Mouse (Mus musculus): Measurements from ENCODE around the gene Cmpk2. TPM values are rescaled to one million over a fixed set of nuclear protein-coding genes. Genes with fewer than 3 reads are reported as not detected.
"Not testable (repeated sequence)": the region's sequence is repeated elsewhere in the genome, so short reads cannot be mapped to it uniquely, and the experiment has no call there.

The Cmpk2 gene
- polyA plus RNA-seq, 1 experiment: 8.3 TPM

DNA sequence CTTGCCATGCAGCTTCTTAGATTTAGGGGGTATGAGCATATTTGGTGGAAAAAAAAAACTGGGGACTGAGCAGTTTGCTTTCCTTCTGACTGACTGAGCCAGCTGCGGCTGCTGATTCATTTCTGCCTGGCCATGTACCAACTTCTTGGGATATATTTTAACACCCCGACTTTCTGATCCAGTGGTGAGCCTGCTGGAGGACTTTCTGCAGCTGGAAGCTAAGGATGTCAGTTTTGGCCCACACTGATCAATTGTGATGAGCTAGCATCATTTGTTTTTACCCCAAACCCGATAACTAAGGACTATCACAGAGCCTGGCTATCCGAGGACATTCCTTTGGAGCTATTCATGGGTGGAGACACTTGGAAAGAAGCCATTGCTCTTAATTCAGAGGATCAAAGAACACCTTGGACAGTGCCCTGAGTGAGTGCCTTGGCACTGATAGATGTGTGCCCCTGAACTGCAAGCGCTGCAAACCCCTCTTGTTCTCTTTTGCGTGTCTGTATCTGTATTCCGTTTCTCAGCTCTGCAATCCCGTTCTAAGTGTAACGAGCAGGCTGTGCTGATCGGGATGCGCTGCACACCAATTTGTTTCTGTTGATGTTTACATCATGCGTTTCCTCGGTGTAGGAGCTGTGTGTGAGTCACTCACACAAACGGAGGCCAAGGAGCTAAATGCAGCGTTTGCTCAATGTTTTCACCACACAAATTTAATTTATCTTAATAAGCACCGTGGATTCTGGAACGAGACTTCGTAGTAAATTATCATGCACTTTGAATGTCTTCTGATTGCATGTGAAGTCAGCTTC lies 9.4 kb downstream of the Cmpk2 start:
- peaks cover 20% of the 10 kb centered on the region for H3K36me3 ChIP-seq (ENCODE audit: control insufficient read depth, insufficient read depth, low read length)
- no peak overlapping the region for H3K4me3 ChIP-seq (ENCODE audit: extremely low read depth, insufficient read depth, insufficient read length)
- DNase-seq (ENCODE audit: low read depth in 1 of 2, low spot score in 2 of 2): no peak
- no peak for TF ChIP-seq POLR2A (IDR thresholded peaks at IDR 0.05; ENCODE audit: low read depth, low read length)
- no peak for TF ChIP-seq CTCF (IDR thresholded peaks at IDR 0.05; ENCODE audit: extremely low read depth, insufficient read depth, insufficient read length, insufficient replicate concordance)
- no peaks in the 10 kb centered on the region for H3K4me1 ChIP-seq (ENCODE audit: control insufficient read depth, insufficient read depth, insufficient read length)
- WGBS: 93% methylated on average over 18 of the region's 18 CpGs
- no peak overlapping the region for H3K27ac ChIP-seq (ENCODE audit: insufficient read depth, low read length)
- H3K27me3 ChIP-seq (ENCODE audit: control insufficient read depth, insufficient read depth, low read length): no peaks in the 10 kb centered on the region

DNA sequence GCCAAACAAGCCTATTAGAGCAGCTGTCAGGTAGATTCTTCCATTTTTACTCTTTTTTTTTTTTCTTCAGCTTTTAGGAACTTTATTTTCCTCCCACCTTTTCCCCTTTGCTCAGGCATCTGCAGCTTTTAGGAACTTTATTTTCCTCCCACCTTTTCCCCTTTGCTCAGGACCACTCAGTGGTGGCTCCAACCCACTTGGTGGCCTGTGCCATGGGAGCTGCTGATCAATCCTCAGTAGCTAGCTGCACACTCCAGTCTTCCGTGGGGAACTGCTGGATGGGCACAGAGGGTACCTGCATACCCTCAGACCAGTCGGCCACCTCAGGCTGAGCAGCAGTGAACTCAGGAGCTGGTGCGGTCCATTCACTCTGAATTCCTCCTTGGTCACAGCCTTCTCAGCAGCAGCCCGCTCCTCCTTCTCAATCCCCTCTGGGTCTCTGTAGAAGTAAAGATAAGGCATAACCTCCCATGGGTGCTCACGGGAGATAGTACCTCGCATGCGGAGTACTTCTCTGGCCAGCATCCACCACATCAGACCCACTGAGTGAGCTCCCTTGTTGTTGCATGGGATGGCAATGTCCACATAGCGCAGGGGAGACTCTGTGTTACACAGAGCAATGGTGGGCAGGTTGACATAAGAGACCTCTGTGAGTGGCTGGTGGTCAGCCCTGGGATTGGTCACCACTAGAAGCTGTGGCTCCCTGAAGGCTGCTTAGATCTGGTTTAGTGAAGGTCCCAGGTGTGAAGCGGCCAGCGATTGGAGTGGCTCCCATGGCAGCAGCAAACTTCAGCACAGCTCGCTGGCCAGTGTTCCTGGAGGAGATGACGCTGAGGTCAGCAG lies 17.0 kb downstream of the Cmpk2 start:
- not testable (repeated sequence) for DNase-seq (ENCODE audit: low read depth in 1 of 2, low spot score in 2 of 2); H3K27ac ChIP-seq (ENCODE audit: insufficient read depth, low read length); H3K4me1 ChIP-seq (ENCODE audit: control insufficient read depth, insufficient read depth, insufficient read length); H3K4me3 ChIP-seq (ENCODE audit: extremely low read depth, insufficient read depth, insufficient read length); H3K36me3 ChIP-seq (ENCODE audit: control insufficient read depth, insufficient read depth, low read length); H3K27me3 ChIP-seq (ENCODE audit: control insufficient read depth, insufficient read depth, low read length)
- WGBS: 92% methylated on average over 12 of the region's 12 CpGs

DNA sequence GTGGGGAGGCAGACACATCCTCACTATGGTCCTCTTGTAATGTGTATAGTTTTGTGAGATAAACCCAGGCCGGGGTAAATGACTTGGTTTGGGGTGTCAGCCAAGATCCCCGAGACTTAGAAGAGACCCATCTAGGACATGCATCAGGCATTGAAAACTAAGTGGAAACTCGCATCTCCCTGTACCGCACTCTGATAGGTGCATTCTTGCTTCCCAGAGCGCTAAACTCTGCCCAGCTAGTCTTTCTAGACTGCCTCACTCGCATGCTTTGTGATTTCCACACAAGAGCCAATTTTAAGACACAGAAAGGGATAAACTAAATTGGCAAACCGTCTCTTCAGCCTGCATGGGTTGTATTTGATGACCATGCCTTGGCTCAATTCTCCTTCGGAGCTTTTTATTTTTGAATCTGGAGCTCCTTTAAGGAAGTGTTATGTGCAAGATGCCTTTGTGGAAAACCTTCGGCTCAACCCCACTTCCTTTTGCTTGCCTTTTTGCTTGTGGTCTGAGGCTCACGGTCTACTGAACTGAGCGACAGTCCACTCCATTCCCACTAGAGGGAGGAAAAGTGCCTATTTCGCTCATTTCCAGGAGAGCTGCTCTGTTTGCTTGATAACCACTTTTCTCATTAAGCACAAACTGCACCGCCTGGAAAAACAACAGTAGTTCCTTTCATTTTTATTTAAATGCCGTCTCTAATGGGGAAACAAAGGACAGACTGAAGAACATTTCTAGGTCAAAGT lies 19.0 kb downstream of the Cmpk2 start:
- H3K4me3 ChIP-seq (ENCODE audit: extremely low read depth, insufficient read depth, insufficient read length): no peak overlapping the region

DNA sequence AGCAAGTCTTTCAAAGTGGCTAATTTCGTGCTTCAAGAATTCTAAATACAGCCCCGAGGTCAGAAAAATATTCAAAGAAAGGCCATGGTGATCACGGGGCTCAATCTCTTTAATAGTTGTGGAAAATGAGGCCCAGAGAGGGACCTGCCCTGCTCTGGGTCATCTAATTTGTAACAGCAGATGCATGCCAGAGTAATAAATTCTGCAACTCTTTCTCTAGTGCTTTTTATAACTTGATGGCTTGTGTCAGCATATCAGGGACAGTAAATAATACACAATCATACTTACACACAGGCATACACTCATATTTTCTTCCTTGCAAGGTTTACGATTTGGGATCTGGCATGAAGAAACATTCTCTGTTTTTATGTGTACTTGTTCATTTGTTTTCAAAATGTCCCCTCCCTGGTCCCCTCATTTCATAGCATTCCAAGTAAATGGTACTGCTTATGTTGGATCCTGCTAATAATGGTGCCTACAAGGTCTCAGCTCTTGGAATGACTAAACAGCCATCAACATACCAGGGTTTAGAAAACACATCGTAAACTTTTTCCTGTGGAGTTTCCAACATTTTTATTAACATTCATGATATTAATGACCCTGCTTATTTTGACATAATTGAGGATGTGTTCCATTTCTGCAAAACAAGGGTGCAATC lies 19.7 kb downstream of the Cmpk2 start:
- no peak for DNase-seq (ENCODE audit: low read depth in 1 of 2, low spot score in 2 of 2)
- peaks cover 2% of the 10 kb centered on the region; the same call in 1 of the 2 replicates for H3K4me1 ChIP-seq (ENCODE audit: control insufficient read depth, insufficient read depth, insufficient read length)

More for the DNA sequence above, 19.0 kb downstream of the Cmpk2 start:
- no peak for DNase-seq (ENCODE audit: low read depth in 1 of 2, low spot score in 2 of 2)
- H3K27me3 ChIP-seq (ENCODE audit: control insufficient read depth, insufficient read depth, low read length): no peaks in the 10 kb centered on the region
- 43% methylated on average over 14 of the region's 14 CpGs for WGBS
- no peaks in the 10 kb centered on the region for H3K36me3 ChIP-seq (ENCODE audit: control insufficient read depth, insufficient read depth, low read length)
- peaks cover 2% of the 10 kb centered on the region; the same call in 1 of the 2 replicates for H3K4me1 ChIP-seq (ENCODE audit: control insufficient read depth, insufficient read depth, insufficient read length)
- TF ChIP-seq POLR2A (IDR thresholded peaks at IDR 0.05; ENCODE audit: low read depth, low read length): no peak
- TF ChIP-seq CTCF (IDR thresholded peaks at IDR 0.05; ENCODE audit: extremely low read depth, insufficient read depth, insufficient read length, insufficient replicate concordance): no peak
- H3K27ac ChIP-seq (ENCODE audit: insufficient read depth, low read length): no peak overlapping the region

DNA sequence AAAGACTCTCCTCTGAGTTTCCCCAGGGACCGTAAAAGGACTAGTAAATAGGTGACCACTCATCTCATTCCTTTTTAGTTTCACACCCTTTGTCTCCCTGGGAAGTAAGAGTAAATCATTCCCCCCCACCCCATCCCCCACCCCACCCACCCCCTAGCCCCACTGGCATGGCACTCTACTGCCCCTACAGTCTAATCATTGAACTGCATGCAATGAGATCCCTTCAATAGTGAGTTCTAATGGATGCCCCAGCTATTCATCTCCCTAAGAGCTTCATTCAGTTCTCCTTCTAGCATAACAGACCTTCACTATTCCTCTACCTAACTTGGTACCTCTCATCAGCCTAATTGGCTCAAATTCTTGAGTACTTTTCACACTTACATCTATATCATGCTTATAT lies 20.9 kb downstream of the Cmpk2 start:
- Histone ChIP-seq H3K4me3 (ENCODE audit: extremely low read depth, insufficient read depth, insufficient read length) (no peak overlapping the region), H3K27ac (ENCODE audit: insufficient read depth, low read length) (no peak overlapping the region), H3K4me1 (ENCODE audit: control insufficient read depth, insufficient read depth, insufficient read length) (peaks cover 2% of the 10 kb centered on the region; the same call in 1 of the 2 replicates), H3K36me3 (ENCODE audit: control insufficient read depth, insufficient read depth, low read length) (no peaks in the 10 kb centered on the region), H3K27me3 (ENCODE audit: control insufficient read depth, insufficient read depth, low read length) (no peaks in the 10 kb centered on the region)
- TF ChIP-seq CTCF (IDR thresholded peaks at IDR 0.05; ENCODE audit: extremely low read depth, insufficient read depth, insufficient read length, insufficient replicate concordance) (no peak), POLR2A (IDR thresholded peaks at IDR 0.05; ENCODE audit: low read depth, low read length) (no peak)
- 97% methylated on average over 1 of the region's 1 CpGs for WGBS
- DNase-seq (ENCODE audit: low read depth in 1 of 2, low spot score in 2 of 2): no peak

More for the DNA sequence above, 19.7 kb downstream of the Cmpk2 start:
- H3K4me3 ChIP-seq (ENCODE audit: extremely low read depth, insufficient read depth, insufficient read length): no peak overlapping the region
- no peak overlapping the region for H3K27ac ChIP-seq (ENCODE audit: insufficient read depth, low read length)
- no peak for TF ChIP-seq POLR2A (IDR thresholded peaks at IDR 0.05; ENCODE audit: low read depth, low read length)
- TF ChIP-seq CTCF (IDR thresholded peaks at IDR 0.05; ENCODE audit: extremely low read depth, insufficient read depth, insufficient read length, insufficient replicate concordance): no peak
- 75% methylated on average over 5 of the region's 5 CpGs for WGBS
- H3K36me3 ChIP-seq (ENCODE audit: control insufficient read depth, insufficient read depth, low read length): no peaks in the 10 kb centered on the region
- no peaks in the 10 kb centered on the region for H3K27me3 ChIP-seq (ENCODE audit: control insufficient read depth, insufficient read depth, low read length)

DNA sequence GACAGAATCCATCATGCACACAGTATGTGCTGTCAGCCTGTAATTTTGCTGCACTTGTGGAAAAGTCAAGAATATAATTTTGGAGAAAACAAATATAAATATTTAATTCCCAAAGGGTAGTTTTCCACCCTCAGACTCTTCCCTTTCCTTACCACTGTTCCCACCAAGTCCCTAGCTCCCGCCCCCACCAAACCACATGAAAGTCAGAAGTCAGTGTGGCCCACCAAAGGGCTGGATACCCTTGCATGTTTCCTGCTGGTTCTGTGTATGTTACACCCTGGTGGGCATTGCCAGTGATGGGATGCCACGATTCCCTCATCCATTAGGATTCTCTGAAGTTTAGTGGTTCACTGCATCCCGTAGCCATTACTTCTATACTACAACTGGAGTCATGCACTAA lies 32.0 kb downstream of the Cmpk2 start:
- H3K27me3 ChIP-seq (ENCODE audit: control insufficient read depth, insufficient read depth, low read length): no peaks in the 10 kb centered on the region
- DNase-seq (ENCODE audit: low read depth in 1 of 2, low spot score in 2 of 2): no peak
- no peaks in the 10 kb centered on the region for H3K4me1 ChIP-seq (ENCODE audit: control insufficient read depth, insufficient read depth, insufficient read length)
- 90% methylated on average over 3 of the region's 3 CpGs for WGBS
- H3K27ac ChIP-seq (ENCODE audit: insufficient read depth, low read length): no peak overlapping the region
- TF ChIP-seq CTCF (IDR thresholded peaks at IDR 0.05; ENCODE audit: extremely low read depth, insufficient read depth, insufficient read length, insufficient replicate concordance) (no peak), POLR2A (IDR thresholded peaks at IDR 0.05; ENCODE audit: low read depth, low read length) (no peak)
- H3K36me3 ChIP-seq (ENCODE audit: control insufficient read depth, insufficient read depth, low read length): no peaks in the 10 kb centered on the region
- H3K4me3 ChIP-seq (ENCODE audit: extremely low read depth, insufficient read depth, insufficient read length): no peak overlapping the region
